Mouse (Mus musculus): ENCODE data around the gene Patz1. TPM values are rescaled to one million over a fixed set of nuclear protein-coding genes. Genes with fewer than 3 reads are reported as not detected.

Patz1 gene
- polyA plus RNA-seq, 1 experiment from 2014 or later, result 52.0 TPM

DNA sequence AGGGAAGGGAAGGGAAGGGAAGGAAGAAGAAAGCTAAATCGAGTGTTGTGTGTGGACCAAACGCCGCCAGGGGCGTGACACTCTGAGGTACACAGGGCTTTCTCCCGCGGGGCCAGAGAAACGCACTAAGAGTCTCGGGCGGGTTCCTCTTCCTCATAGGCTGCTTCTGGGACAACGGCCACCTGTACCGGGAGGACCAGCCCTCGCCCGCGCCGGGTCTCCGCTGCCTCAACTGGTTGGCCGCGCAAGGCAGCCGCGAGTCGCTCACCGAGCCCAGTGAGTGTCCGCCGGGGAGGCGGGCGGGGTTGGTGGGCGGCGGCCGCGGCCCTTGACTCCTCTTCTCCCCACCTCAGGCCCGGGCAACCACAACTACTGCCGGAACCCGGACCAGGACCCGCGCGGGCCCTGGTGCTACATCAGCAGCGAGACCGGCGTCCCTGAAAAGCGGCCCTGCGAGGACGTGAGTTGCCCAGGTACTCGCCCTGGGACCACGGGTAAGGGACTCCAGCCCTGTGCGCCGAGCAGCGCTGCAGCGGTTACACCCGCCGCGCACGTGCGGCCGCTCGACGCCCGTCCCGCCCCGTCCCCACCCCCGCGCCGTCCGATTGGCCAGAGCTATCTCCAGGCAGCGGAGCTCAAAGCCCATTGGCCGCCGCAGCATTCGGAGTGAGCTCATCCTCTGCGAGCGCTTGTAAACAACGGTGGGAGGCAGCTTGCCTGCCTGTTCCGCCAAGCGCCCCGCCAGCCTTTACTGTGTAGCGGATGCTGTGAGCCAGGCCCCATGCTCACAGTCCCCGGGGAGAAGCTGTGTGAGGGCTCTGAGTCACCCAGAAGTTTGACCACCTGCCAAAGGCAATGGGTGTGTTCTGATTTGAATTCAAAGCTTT lies 43.3 kb downstream of the Patz1 start:
- no peaks in the 10 kb centered on the region for H3K27me3 ChIP-seq
- peak overlapping the region; percentile 72 for H3K9ac ChIP-seq
- peak overlapping the region; percentile 52 for H3K4me3 ChIP-seq
- ATAC-seq (ENCODE audit: insufficient number of reproducible peaks, insufficient read depth, low FRiP score, low TSS enrichment, low read depth), result peak; percentile 93
- peaks cover 46% of the 10 kb centered on the region for H3K4me1 ChIP-seq
- peaks cover 5% of the 10 kb centered on the region; the same call in 1 of the 2 replicates for H3K36me3 ChIP-seq
- WGBS, result under 1% methylated on average over 75 of the region's 75 CpGs
- peak overlapping the region; percentile 99 for H3K4me2 ChIP-seq
- H3K27ac ChIP-seq, result peak overlapping the region; percentile 64; the same call in 1 of the 2 replicates
- no peaks in the 10 kb centered on the region for H3K9me3 ChIP-seq

GRCm38 (mm10) chr11:3333111-3333695 lies 44.5 kb downstream of the Patz1 start:
- Histone ChIP-seq H3K9ac (no peak overlapping the region), H3K27me3 (no peaks in the 10 kb centered on the region), H3K4me3 (no peak overlapping the region), H3K4me1 (peaks cover 55% of the 10 kb centered on the region), H3K27ac (no peak overlapping the region), H3K4me2 (no peak overlapping the region), H3K9me3 (no peaks in the 10 kb centered on the region), H3K36me3 (peaks cover 5% of the 10 kb centered on the region; the same call in 1 of the 2 replicates)
- no peak for ATAC-seq (ENCODE audit: insufficient number of reproducible peaks, insufficient read depth, low FRiP score, low TSS enrichment, low read depth)
- 82% methylated on average over 11 of the region's 11 CpGs for WGBS

GRCm38 (mm10) chr11:3334141-3334710 lies 45.6 kb downstream of the Patz1 start:
- no peak overlapping the region for H3K27ac ChIP-seq
- H3K27me3 ChIP-seq, result no peaks in the 10 kb centered on the region
- no peak overlapping the region for H3K4me3 ChIP-seq
- 84% methylated on average over 11 of the region's 11 CpGs for WGBS
- ATAC-seq (ENCODE audit: insufficient number of reproducible peaks, insufficient read depth, low FRiP score, low TSS enrichment, low read depth), result no peak
- no peaks in the 10 kb centered on the region for H3K9me3 ChIP-seq
- peaks cover 55% of the 10 kb centered on the region for H3K4me1 ChIP-seq
- H3K36me3 ChIP-seq, result peaks cover 5% of the 10 kb centered on the region; the same call in 1 of the 2 replicates
- no peak overlapping the region for H3K4me2 ChIP-seq
- no peak overlapping the region for H3K9ac ChIP-seq

- Histone ChIP-seq H3K27ac (no peak overlapping the region), H3K4me1 (peaks cover 52% of the 10 kb centered on the region), H3K4me3 (no peak overlapping the region), H3K9me3 (no peaks in the 10 kb centered on the region), H3K36me3 (peaks cover 5% of the 10 kb centered on the region; the same call in 1 of the 2 replicates), H3K9ac (no peak overlapping the region), H3K27me3 (no peaks in the 10 kb centered on the region), H3K4me2 (no peak overlapping the region)
- ATAC-seq (ENCODE audit: insufficient number of reproducible peaks, insufficient read depth, low FRiP score, low TSS enrichment, low read depth), result no peak
- WGBS, result 35% methylated on average over 9 of the region's 9 CpGs
Observed at GRCm38 (mm10) chr11:3334711-3335316, 46.1 kb downstream of the Patz1 start.

- H3K27ac ChIP-seq, result no peak overlapping the region
- no peak overlapping the region for H3K4me3 ChIP-seq
- H3K27me3 ChIP-seq, result no peaks in the 10 kb centered on the region
- peaks cover 5% of the 10 kb centered on the region; the same call in 1 of the 2 replicates for H3K36me3 ChIP-seq
- H3K4me2 ChIP-seq, result no peak overlapping the region
- no peak for ATAC-seq (ENCODE audit: insufficient number of reproducible peaks, insufficient read depth, low FRiP score, low TSS enrichment, low read depth)
- H3K9me3 ChIP-seq, result no peaks in the 10 kb centered on the region
- H3K4me1 ChIP-seq, result peaks cover 46% of the 10 kb centered on the region
- 46% methylated on average over 11 of the region's 11 CpGs for WGBS
- no peak overlapping the region for H3K9ac ChIP-seq
Observed at GRCm38 (mm10) chr11:3335651-3336216, 47.1 kb downstream of the Patz1 start.

GRCm38 (mm10) chr11:3336602-3337001 lies 47.9 kb downstream of the Patz1 start:
- no peaks in the 10 kb centered on the region for H3K9me3 ChIP-seq

DNA sequence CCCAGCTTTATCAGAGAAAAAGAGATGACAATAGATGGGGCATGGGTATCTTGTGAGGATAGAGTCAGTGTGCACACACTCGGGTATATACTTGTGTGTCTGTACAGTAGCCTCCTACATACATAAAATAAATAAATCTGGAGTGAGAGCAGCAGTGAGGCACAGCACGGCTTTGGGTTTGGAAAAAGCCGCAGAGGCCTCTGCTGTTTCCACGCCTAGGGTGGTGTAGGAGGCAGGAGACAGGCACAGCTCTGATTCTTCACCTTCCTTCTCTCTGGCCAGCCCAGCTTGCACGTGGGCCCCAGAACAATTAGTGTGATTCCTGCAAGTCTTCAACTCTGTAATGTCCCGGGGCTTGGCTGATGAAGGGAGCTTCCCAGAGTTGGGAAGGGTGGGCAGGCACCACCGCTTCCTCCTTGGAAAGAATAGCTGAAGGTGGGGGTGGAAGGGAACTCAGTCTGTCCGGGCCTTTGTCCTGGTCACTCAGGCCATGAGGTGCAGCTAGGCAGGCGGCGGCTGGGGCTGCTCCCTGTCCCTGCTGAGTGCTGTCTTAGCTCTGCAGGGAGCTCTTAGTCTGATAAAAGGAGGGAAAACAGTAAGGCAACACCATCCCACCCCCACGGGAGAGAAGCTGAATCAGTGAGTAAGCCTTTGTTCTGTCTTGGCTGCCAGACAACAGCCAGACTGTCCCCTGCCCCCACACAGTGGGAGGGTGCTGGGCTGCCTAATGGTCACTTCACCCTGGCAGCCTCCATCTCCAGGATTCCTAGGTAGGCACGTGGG lies 48.7 kb downstream of the Patz1 start:
- Histone ChIP-seq H3K27me3 (no peaks in the 10 kb centered on the region), H3K27ac (peak overlapping the region; percentile 55; the same call in 1 of the 2 replicates), H3K36me3 (peaks cover 6% of the 10 kb centered on the region; the same call in 1 of the 2 replicates), H3K4me3 (no peak overlapping the region), H3K4me1 (peaks cover 33% of the 10 kb centered on the region), H3K4me2 (no peak overlapping the region), H3K9me3 (no peaks in the 10 kb centered on the region), H3K9ac (0 out of 2 replicates have a peak overlapping the region, but pooled peaks have one; percentile 12)
- no peak; the same call in 1 of the 2 replicates for ATAC-seq (ENCODE audit: insufficient number of reproducible peaks, insufficient read depth, low FRiP score, low TSS enrichment, low read depth)
- WGBS, result 12% methylated on average over 12 of the region's 12 CpGs

More at GRCm38 (mm10) chr11:3336602-3337001, 47.9 kb downstream of the Patz1 start:
- H3K9ac ChIP-seq, result no peak overlapping the region
- WGBS, result 81% methylated on average over 3 of the region's 3 CpGs
- H3K36me3 ChIP-seq, result peaks cover 5% of the 10 kb centered on the region; the same call in 1 of the 2 replicates
- H3K27ac ChIP-seq, result no peak overlapping the region
- no peak overlapping the region for H3K4me3 ChIP-seq
- no peaks in the 10 kb centered on the region for H3K27me3 ChIP-seq
- ATAC-seq (ENCODE audit: insufficient number of reproducible peaks, insufficient read depth, low FRiP score, low TSS enrichment, low read depth), result no peak
- no peak overlapping the region for H3K4me2 ChIP-seq
- peaks cover 38% of the 10 kb centered on the region for H3K4me1 ChIP-seq

DNA sequence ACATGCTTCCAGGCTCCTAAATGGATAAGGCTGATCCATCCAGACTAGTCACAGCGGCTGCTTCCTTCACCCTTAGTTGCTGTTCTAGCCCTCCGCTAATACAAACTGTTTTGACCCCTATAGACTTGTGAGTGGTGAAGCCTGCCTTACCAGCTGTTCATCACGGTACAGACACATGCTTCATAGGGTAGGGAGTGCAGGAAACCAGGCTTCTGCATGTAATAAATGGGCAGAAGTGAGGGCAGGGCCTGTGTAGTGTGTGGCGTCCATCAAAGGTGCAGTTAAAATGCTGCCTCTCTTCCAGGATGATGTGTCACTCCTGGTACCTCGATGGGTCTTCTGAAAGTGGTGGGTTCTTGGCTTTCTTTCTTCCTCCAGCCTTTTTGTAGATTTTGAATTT lies 49.3 kb downstream of the Patz1 start:
- Histone ChIP-seq H3K27ac (0 out of 2 replicates have a peak overlapping the region, but pooled peaks have one; percentile 55), H3K9ac (no peak overlapping the region), H3K9me3 (no peaks in the 10 kb centered on the region), H3K4me2 (no peak overlapping the region), H3K36me3 (peaks cover 11% of the 10 kb centered on the region; the same call in 1 of the 2 replicates), H3K4me3 (no peak overlapping the region), H3K27me3 (no peaks in the 10 kb centered on the region), H3K4me1 (peaks cover 29% of the 10 kb centered on the region)
- no peak for ATAC-seq (ENCODE audit: insufficient number of reproducible peaks, insufficient read depth, low FRiP score, low TSS enrichment, low read depth)
- 58% methylated on average over 5 of the region's 5 CpGs for WGBS

GRCm38 (mm10) chr11:3341476-3341875 lies 52.8 kb downstream of the Patz1 start:
- ATAC-seq (ENCODE audit: insufficient number of reproducible peaks, insufficient read depth, low FRiP score, low TSS enrichment, low read depth), result no peak
- H3K4me2 ChIP-seq, result no peak overlapping the region
- H3K9ac ChIP-seq, result no peak overlapping the region
- H3K4me1 ChIP-seq, result peaks cover 14% of the 10 kb centered on the region
- H3K27ac ChIP-seq, result no peak overlapping the region
- H3K9me3 ChIP-seq, result no peaks in the 10 kb centered on the region
- WGBS, result 84% methylated on average over 5 of the region's 5 CpGs
- H3K27me3 ChIP-seq, result no peaks in the 10 kb centered on the region
- H3K36me3 ChIP-seq, result peaks cover 39% of the 10 kb centered on the region
- H3K4me3 ChIP-seq, result no peak overlapping the region

DNA sequence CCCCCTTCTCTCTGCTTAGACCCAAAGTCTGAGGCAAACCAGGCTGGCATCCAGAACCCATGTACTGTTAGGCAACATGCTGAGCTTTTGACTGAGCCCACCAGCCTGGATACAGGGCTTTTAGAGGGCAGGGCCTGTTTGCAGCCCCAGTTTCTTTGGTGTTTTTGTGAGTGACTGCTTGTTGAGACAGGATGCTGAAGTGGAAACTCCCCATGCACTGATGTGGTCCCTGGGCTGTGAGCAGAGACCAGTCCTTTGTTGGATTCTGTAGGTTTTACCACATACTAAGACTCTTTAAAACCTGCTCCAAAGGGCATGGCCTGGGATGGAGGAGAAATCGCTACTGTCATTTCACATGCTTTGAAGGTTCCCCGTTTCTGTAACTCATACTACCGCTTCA lies 56.2 kb downstream of the Patz1 start:
- Histone ChIP-seq H3K4me2 (no peak overlapping the region), H3K4me3 (no peak overlapping the region), H3K27ac (no peak overlapping the region), H3K36me3 (peaks cover 59% of the 10 kb centered on the region), H3K4me1 (peaks cover 21% of the 10 kb centered on the region), H3K9me3 (no peaks in the 10 kb centered on the region), H3K9ac (no peak overlapping the region), H3K27me3 (no peaks in the 10 kb centered on the region)
- 75% methylated on average over 3 of the region's 3 CpGs for WGBS
- no peak for ATAC-seq (ENCODE audit: insufficient number of reproducible peaks, insufficient read depth, low FRiP score, low TSS enrichment, low read depth)
